Mouse (Mus musculus): ENCODE data around the gene Lats2. TPM values are rescaled to one million over a fixed set of nuclear protein-coding genes. Genes with fewer than 3 reads are reported as not detected.

Lats2 gene
- polyA plus RNA-seq, 1 experiment from 2014 or later, result 20.3 TPM

- ATAC-seq (replicated peaks; ENCODE audit: insufficient number of reproducible peaks, insufficient read depth, low FRiP score, low read depth), result no peak
- no peak overlapping the region for H3K4me3 ChIP-seq
- no peak overlapping the region for H3K9ac ChIP-seq
- no peaks in the 10 kb centered on the region for H3K27me3 ChIP-seq
- no peak overlapping the region for H3K27ac ChIP-seq
- H3K36me3 ChIP-seq, result peaks cover 4% of the 10 kb centered on the region; the same call in 1 of the 2 replicates
- no peak overlapping the region for H3K4me2 ChIP-seq
- WGBS, result 76% methylated on average over 6 of the region's 6 CpGs
- no peaks in the 10 kb centered on the region for H3K9me3 ChIP-seq (replicated peaks)
- H3K4me1 ChIP-seq (replicated peaks), result peaks cover 47% of the 10 kb centered on the region
Observed at GRCm38 (mm10) chr14:57711059-57711458, 47.1 kb downstream of the Lats2 start.

- 42% methylated on average over 10 of the region's 10 CpGs for WGBS
- Histone ChIP-seq H3K36me3 (peaks cover 4% of the 10 kb centered on the region; the same call in 1 of the 2 replicates), H3K27me3 (no peaks in the 10 kb centered on the region), H3K9me3 (replicated peaks) (no peaks in the 10 kb centered on the region), H3K27ac (peak overlapping the region; percentile 80), H3K9ac (0 out of 2 replicates have a peak overlapping the region, but pooled peaks have one; percentile 6), H3K4me2 (peak overlapping the region; percentile 30), H3K4me1 (replicated peaks) (peaks cover 39% of the 10 kb centered on the region), H3K4me3 (no peak overlapping the region)
- peak; percentile 66 for ATAC-seq (replicated peaks; ENCODE audit: insufficient number of reproducible peaks, insufficient read depth, low FRiP score, low read depth)
Observed at GRCm38 (mm10) chr14:57709171-57709570, 49.0 kb downstream of the Lats2 start.

GRCm38 (mm10) chr14:57708580-57708979 is 49.6 kb downstream of the Lats2 start:
- Histone ChIP-seq H3K9me3 (replicated peaks) (no peaks in the 10 kb centered on the region), H3K9ac (no peak overlapping the region), H3K4me2 (peak overlapping the region; percentile 30), H3K27ac (peak overlapping the region; percentile 80), H3K4me3 (no peak overlapping the region), H3K36me3 (peaks cover 4% of the 10 kb centered on the region; the same call in 1 of the 2 replicates), H3K27me3 (no peaks in the 10 kb centered on the region), H3K4me1 (replicated peaks) (peaks cover 37% of the 10 kb centered on the region)
- ATAC-seq (replicated peaks; ENCODE audit: insufficient number of reproducible peaks, insufficient read depth, low FRiP score, low read depth), result no peak
- 46% methylated on average over 7 of the region's 7 CpGs for WGBS

GRCm38 (mm10) chr14:57707100-57707893 is 50.9 kb downstream of the Lats2 start:
- 0 out of 2 replicates have a peak, but pooled peaks have one; percentile 13 for ATAC-seq (replicated peaks; ENCODE audit: insufficient number of reproducible peaks, insufficient read depth, low FRiP score, low read depth)
- 53% methylated on average over 18 of the region's 18 CpGs for WGBS
- Histone ChIP-seq H3K9ac (peak overlapping the region; percentile 39), H3K4me1 (replicated peaks) (peaks cover 34% of the 10 kb centered on the region), H3K36me3 (peaks cover 6% of the 10 kb centered on the region; the same call in 1 of the 2 replicates), H3K9me3 (replicated peaks) (no peaks in the 10 kb centered on the region), H3K4me2 (no peak overlapping the region), H3K27me3 (no peaks in the 10 kb centered on the region), H3K4me3 (no peak overlapping the region), H3K27ac (peak overlapping the region; percentile 80)

GRCm38 (mm10) chr14:57706760-57707099 is 51.5 kb downstream of the Lats2 start:
- 79% methylated on average over 4 of the region's 4 CpGs for WGBS
- Histone ChIP-seq H3K9me3 (replicated peaks) (no peaks in the 10 kb centered on the region), H3K27me3 (no peaks in the 10 kb centered on the region), H3K36me3 (peaks cover 9% of the 10 kb centered on the region; the same call in 1 of the 2 replicates), H3K4me2 (no peak overlapping the region), H3K4me3 (no peak overlapping the region), H3K9ac (no peak overlapping the region), H3K4me1 (replicated peaks) (peaks cover 34% of the 10 kb centered on the region), H3K27ac (peak overlapping the region; percentile 80)
- no peak for ATAC-seq (replicated peaks; ENCODE audit: insufficient number of reproducible peaks, insufficient read depth, low FRiP score, low read depth)

- 86% methylated on average over 4 of the region's 4 CpGs for WGBS
- H3K36me3 ChIP-seq, result peaks cover 9% of the 10 kb centered on the region; the same call in 1 of the 2 replicates
Observed at GRCm38 (mm10) chr14:57705759-57706158, 52.4 kb downstream of the Lats2 start.

GRCm38 (mm10) chr14:57705075-57705474 is 53.1 kb downstream of the Lats2 start:
- Histone ChIP-seq H3K4me3 (no peak overlapping the region), H3K4me1 (replicated peaks) (peaks cover 34% of the 10 kb centered on the region), H3K27ac (no peak overlapping the region), H3K36me3 (peaks cover 15% of the 10 kb centered on the region), H3K9me3 (replicated peaks) (no peaks in the 10 kb centered on the region), H3K9ac (no peak overlapping the region), H3K27me3 (no peaks in the 10 kb centered on the region), H3K4me2 (no peak overlapping the region)
- ATAC-seq (replicated peaks; ENCODE audit: insufficient number of reproducible peaks, insufficient read depth, low FRiP score, low read depth), result no peak
- WGBS, result 83% methylated on average over 4 of the region's 4 CpGs

More at GRCm38 (mm10) chr14:57705759-57706158, 52.4 kb downstream of the Lats2 start:
- no peaks in the 10 kb centered on the region for H3K27me3 ChIP-seq
- no peak overlapping the region for H3K9ac ChIP-seq
- H3K4me3 ChIP-seq, result no peak overlapping the region
- H3K4me2 ChIP-seq, result no peak overlapping the region
- H3K27ac ChIP-seq, result no peak overlapping the region
- ATAC-seq (replicated peaks; ENCODE audit: insufficient number of reproducible peaks, insufficient read depth, low FRiP score, low read depth), result no peak
- no peaks in the 10 kb centered on the region for H3K9me3 ChIP-seq (replicated peaks)
- peaks cover 34% of the 10 kb centered on the region for H3K4me1 ChIP-seq (replicated peaks)

GRCm38 (mm10) chr14:57701915-57702477 is 56.2 kb downstream of the Lats2 start:
- no peaks in the 10 kb centered on the region for H3K9me3 ChIP-seq (replicated peaks)
- no peak overlapping the region for H3K4me2 ChIP-seq
- H3K27me3 ChIP-seq, result no peaks in the 10 kb centered on the region
- no peak for ATAC-seq (replicated peaks; ENCODE audit: insufficient number of reproducible peaks, insufficient read depth, low FRiP score, low read depth)
- H3K9ac ChIP-seq, result no peak overlapping the region
- H3K36me3 ChIP-seq, result peaks cover 39% of the 10 kb centered on the region
- 76% methylated on average over 12 of the region's 12 CpGs for WGBS
- H3K4me3 ChIP-seq, result no peak overlapping the region
- H3K4me1 ChIP-seq (replicated peaks), result peaks cover 6% of the 10 kb centered on the region
- H3K27ac ChIP-seq, result no peak overlapping the region

GRCm38 (mm10) chr14:57699461-57699970 is 58.7 kb downstream of the Lats2 start:
- ATAC-seq (replicated peaks; ENCODE audit: insufficient number of reproducible peaks, insufficient read depth, low FRiP score, low read depth), result no peak
- H3K27me3 ChIP-seq, result no peaks in the 10 kb centered on the region
- peaks cover 62% of the 10 kb centered on the region for H3K36me3 ChIP-seq
- no peaks in the 10 kb centered on the region for H3K4me1 ChIP-seq (replicated peaks)
- H3K9ac ChIP-seq, result no peak overlapping the region
- H3K27ac ChIP-seq, result no peak overlapping the region
- H3K4me3 ChIP-seq, result no peak overlapping the region
- 95% methylated on average over 33 of the region's 33 CpGs for WGBS
- H3K4me2 ChIP-seq, result no peak overlapping the region
- no peaks in the 10 kb centered on the region for H3K9me3 ChIP-seq (replicated peaks)

GRCm38 (mm10) chr14:57699016-57699415 is 59.2 kb downstream of the Lats2 start:
- Histone ChIP-seq H3K27ac (no peak overlapping the region), H3K9ac (no peak overlapping the region), H3K36me3 (peaks cover 67% of the 10 kb centered on the region), H3K27me3 (no peaks in the 10 kb centered on the region), H3K4me2 (no peak overlapping the region), H3K4me1 (replicated peaks) (no peaks in the 10 kb centered on the region), H3K9me3 (replicated peaks) (no peaks in the 10 kb centered on the region), H3K4me3 (no peak overlapping the region)
- 78% methylated on average over 10 of the region's 10 CpGs for WGBS
- no peak for ATAC-seq (replicated peaks; ENCODE audit: insufficient number of reproducible peaks, insufficient read depth, low FRiP score, low read depth)

- WGBS, result 94% methylated on average over 15 of the region's 15 CpGs
- H3K9me3 ChIP-seq (replicated peaks), result no peaks in the 10 kb centered on the region
- no peak overlapping the region for H3K4me2 ChIP-seq
- H3K4me3 ChIP-seq, result no peak overlapping the region
- no peak overlapping the region for H3K9ac ChIP-seq
- no peaks in the 10 kb centered on the region for H3K27me3 ChIP-seq
- H3K4me1 ChIP-seq (replicated peaks), result no peaks in the 10 kb centered on the region; the same call in 1 of the 2 replicates
- no peak for ATAC-seq (replicated peaks; ENCODE audit: insufficient number of reproducible peaks, insufficient read depth, low FRiP score, low read depth)
- H3K36me3 ChIP-seq, result peaks cover 76% of the 10 kb centered on the region
- H3K27ac ChIP-seq, result no peak overlapping the region
Observed at GRCm38 (mm10) chr14:57696066-57696465, 62.1 kb downstream of the Lats2 start.
